Mouse (Mus musculus) right cerebral cortex, postnatal 14 days (tissue): ENCODE measurements at regions not wholly inside any gene's neighbourhood (a gene's known extent, or its start where the extent isn't known, plus 50 kb on each side); places are given as distances from the start of the nearest gene placed in this dataset.
"Not testable (repeated sequence)": the region's sequence is repeated elsewhere in the genome, so short reads cannot be mapped to it uniquely, and the experiment has no call there.

ENCODE experiments used
- DNase-seq: peaks from one replicate; pipeline ENCODE4 v3.0.0; 2022

- DNase-seq, result no peak
These were observed 54.7 kb upstream of the Usp25 start for GRCm38 (mm10) chr16:76958597-76959392.

DNA sequence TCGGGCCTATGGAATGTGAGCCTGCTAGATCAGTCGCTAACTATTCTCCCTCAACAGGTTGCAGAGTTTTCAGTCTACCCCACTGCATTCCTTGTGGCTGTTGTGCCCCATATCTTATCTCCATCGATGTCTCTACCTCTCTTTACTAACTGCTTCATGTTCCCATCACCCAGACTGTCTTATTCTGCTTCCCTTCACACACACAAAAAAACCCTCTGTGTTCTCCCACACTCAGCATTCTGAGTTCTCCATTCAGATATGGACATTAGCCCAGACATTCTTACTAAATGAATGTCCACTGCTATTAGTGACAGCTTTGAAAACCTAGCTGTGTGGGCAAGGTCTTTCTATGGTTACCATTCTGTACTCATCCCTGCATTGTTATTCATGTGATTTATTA, 56.0 kb upstream of the Usp25 start:
- no peak for DNase-seq

DNA sequence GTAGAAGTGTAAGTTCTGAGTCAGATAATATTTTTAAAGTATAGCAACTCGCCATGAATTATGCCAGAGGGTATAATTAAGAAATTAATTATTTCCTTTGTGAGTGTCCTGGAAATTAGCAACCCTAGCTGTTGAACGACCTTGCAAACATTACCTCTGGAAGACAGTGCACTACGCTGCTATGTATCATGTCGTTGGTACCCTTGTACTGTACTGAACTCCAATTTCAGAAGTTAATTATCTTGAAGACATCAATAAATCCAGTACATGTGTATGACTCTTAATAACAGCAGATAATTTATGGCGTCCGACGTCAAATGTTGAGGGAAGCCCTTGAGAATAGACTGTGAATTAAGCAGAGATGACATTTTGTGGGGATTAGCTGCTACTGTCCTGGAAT, 56.4 kb upstream of the Usp25 start:
- no peak for DNase-seq

- peak; percentile 70 for DNase-seq
These were observed 62.5 kb upstream of the Usp25 start for GRCm38 (mm10) chr16:76950836-76951486.

GRCm38 (mm10) chr16:76947011-76947410, 66.5 kb upstream of the Usp25 start:
- DNase-seq, result no peak

DNA sequence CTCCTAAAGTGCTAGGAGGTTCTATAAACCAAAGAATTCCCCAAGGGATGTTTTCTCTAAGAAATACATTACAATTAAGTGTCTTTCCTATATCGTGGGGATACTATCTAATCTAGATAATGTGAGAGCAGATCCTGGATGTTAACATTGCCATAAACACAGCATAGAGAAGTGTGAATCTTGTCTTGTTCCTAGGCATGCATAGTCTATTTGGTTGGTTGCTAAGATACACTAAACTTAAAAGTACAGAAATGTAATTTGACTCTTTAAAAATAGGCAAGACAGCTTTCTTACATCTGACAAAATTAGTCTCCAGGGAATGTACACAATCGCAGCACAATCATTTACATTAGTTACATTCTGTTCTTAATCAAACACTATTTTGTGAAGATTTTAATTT, 75.4 kb upstream of the Usp25 start:
- DNase-seq, result no peak

- no peak for DNase-seq
These were observed 85.6 kb upstream of the Usp25 start for GRCm38 (mm10) chr16:76927901-76928300.

DNA sequence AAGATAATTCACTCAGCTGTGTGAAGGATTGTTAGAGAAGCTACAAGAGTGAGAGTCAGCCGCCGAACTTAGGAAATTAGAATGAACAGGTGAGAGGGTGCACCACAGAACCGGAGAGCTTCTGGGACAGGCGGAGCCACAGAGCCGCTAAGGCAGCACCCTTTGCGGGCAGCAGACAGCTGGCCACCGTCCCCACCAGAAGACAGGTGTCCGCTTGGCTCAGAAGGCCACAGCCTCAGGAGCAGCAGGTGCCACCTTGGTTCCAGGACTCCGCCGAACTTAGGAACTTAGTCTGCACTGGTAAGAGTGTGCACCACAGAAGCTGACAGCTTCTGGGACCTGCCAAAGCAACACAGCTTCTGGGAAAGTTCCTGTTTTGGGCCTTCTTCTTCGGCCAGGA, 93.4 kb upstream of the Usp25 start:
- DNase-seq, result not testable (repeated sequence)

- DNase-seq, result no peak
These were observed 94.9 kb upstream of the Usp25 start for GRCm38 (mm10) chr16:76918598-76918997.

GRCm38 (mm10) chr16:76914311-76914710, 99.2 kb upstream of the Usp25 start:
- DNase-seq, result no peak

DNA sequence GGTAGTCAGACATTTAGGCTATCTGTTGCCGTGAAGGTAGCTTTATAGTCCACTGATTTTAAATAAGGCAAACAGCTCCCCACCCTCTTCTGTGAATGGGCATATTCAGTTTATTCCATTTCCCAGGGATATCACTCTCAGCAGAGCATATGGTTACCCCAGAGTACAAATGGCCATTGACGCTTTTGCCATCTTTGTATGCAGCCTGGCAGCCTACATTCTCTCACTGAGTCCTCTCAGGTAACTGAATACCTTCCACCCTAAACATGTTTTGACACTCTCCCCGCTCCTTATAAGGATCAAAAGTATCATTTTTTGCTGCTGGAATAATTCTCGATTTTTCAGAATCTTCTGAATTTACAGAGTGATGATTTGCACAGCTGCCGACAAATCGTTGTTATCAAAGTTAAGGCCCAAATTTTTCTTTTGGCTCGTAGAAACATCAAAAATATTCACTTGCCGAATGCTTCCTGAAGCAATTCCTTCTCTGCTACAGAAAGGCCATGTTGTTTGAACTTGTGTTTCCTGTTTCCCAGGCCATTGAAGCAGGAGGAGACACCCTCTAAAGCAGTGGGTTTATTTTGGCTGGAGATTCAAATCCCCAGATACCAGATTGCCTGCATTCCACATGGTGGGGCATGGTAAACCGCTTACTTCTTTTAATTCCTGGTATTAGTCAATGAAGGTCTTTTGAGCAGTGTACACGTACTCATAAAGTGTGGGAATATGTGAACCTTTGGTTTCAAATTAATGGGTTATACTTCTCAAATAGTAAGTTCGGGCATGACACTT, 108.1 kb upstream of the Usp25 start:
- DNase-seq, result no peak

- DNase-seq, result no peak
These were observed 114.4 kb upstream of the Usp25 start for GRCm38 (mm10) chr16:76899083-76899482.

- no peak for DNase-seq
These were observed 117.2 kb upstream of the Usp25 start for GRCm38 (mm10) chr16:76896305-76896704.

DNA sequence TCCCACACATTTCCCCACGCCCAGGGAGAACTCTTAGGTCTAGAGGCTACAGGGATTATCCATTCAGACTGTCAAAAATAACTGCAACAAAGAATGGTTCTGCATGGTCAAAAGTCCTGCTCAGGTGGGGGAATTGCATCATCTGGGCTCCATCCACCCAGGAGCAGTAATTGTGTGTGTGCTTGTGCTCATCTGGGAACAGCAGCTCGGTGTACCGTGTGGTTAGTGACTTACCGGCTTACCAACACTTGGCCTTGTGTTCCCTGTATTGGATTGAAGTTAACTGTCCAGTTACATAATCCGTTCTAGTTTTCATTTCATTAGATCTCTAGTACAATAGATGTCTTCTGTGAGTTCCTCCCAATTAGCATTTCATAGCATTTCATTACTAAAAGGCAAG, 117.7 kb upstream of the Usp25 start:
- DNase-seq, result no peak

- DNase-seq, result no peak
These were observed 134.9 kb upstream of the Usp25 start for GRCm38 (mm10) chr16:76878576-76878975.

DNA sequence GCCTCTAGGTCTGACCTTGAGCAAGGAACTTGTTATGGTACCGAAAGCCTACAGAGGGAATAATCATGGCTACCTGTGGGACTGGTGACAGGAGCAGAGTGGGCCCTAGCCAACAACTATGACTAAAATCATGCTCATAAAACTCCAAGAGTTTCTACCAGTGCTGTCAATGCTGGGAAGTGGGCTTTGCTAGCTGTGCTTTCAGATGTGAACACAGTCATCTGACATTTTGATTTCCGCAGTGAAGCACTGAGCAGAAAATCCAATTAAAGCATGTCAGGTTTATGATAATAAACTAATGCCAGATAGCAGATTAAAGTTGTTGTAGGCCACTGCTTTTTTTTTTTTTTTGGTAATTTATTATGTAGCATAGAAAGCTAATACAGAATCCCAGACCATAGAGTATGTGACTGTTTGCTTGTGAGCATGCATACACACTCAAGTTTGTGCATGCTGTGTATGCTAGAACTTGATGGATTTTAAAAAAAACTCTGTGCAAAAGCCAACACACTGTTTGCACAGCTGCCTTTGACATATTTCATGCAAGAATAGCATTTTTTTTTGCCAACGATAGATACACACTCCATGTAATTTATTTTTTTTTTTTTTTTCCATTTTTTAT, 138.0 kb upstream of the Usp25 start:
- DNase-seq, result no peak

GRCm38 (mm10) chr16:76866465-76866802, 147.1 kb upstream of the Usp25 start:
- DNase-seq, result no peak

DNA sequence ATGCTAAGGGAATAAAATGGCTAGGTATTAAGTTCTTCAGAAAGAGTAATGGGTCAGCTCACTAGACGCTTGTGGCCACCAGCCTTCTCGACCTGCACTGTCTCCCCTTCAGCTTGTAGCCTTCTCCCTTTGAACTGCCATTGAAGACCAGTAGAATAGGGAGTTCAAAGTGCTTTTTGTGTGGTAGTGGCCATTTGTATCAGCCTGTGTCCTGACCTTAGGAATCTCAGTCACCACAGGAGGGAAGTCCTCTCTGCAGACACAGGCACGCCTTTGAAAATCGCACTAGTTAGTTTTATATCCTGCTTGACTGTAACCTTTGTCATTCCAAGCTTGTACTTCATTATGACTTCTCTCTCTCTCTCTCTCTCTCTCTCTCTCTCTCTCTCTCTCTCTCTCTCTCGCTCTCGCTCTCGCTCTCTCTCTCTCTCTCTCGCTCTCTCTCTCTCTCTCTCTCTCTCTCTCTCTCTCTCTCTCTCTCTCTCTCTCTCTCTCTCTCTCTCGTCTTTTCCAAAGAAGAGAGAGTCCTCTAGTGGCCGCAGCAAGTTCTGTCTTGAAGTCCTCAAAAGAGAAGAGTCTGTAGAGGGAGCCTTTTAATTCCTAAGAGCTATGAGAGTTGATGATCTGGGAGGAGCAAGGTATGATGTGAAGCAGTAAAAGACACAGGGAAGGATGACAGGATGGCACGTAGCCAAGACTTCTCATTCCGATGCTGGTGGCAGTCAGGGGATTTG, 147.6 kb upstream of the Usp25 start:
- DNase-seq, result peak; percentile 51

DNA sequence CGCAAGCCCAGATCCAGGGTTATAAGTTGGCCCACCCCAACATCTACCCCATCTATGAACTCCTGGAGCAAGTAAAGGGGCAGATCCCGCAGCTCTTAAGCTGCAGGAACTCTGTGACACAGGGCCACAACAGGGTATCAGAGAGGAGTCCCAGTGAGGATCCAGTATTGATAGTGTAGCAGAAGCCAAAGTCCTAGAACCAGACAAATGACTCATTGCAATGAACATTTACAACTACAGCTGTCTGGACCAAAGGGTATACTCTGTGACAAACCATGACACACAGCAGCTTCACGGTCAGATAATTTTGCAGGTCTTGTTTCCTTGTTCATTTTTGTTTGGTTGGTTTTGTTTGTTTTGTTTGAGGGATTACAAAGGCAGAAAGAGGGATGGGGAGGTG, 149.1 kb upstream of the Usp25 start:
- no peak for DNase-seq

DNA sequence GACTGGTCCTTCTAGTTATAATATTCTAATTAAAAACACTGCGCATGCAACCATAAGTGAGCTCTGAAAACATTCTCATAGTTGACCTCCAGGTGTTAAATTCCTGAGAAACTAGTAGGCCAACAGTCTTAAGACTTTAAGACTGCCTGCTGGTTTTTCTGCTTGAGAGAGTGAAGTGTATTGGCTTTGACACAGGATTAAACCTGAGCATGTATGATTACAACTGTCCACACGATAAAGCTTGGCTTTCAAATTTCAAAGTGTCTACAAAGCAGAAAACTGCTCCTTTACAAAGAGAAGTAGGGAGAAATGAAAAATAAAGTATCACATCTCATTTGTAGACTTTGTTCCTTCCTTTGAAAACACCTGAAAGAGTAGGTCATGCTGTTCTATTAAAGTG, 157.7 kb upstream of the Usp25 start:
- DNase-seq, result no peak

- DNase-seq, result no peak
These were observed 162.1 kb upstream of the Usp25 start for GRCm38 (mm10) chr16:76851396-76851795.

GRCm38 (mm10) chr16:76837450-76837849, 176.1 kb upstream of the Usp25 start:
- no peak for DNase-seq

GRCm38 (mm10) chr16:76830371-76830770, 183.1 kb upstream of the Usp25 start:
- DNase-seq, result no peak
